Mouse (Mus musculus) telencephalon, adult 2 months (tissue): ENCODE measurements at regions not wholly inside any gene's neighbourhood (a gene's known extent, or its start where the extent isn't known, plus 50 kb on each side); places are given as distances from the start of the nearest gene placed in this dataset.

ENCODE experiments used
- DNase-seq: peaks from one replicate; pipeline ENCODE4 v3.0.0-alpha.2; 2011; ENCODE audit warnings: low read depth, low spot score

DNA sequence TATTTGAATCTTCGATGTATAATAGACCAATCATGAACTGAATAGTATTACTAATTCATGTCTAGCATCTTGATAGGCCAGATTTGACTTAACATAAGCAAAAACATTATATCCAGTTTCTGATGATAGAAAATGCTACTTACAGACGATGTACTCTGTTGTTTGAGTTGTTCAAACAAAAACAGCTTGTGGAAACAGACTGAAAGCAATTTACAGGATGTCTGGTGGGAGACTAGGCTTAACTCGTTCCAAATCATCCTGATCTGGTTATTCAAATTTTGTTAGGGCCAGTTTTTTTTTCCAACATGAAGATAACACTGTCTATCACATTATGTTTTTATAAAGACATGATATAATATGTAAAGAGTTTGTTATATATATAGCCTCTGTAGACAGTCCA is 369.4 kb upstream of the Igbp1b start:
- peak; percentile 12 for DNase-seq

DNA sequence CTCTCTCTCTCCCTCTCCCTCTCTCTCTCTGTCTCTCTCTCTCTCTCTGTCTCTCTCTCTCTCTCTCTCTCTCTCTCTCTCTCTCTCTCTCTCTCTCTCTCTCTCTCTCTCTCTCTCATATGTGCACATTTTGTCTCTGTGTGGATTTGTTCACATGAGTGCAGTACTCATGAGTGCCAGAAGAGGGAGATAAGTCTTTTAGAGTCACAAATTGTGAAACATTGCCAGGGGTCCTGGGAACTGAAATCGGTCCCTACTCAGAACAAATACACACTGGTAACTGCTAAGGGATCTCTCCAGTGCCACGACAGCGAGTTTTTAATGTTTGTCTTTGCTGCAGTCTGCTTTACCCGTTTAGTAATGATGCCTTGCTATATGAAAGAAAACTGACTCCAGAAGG is 356.2 kb upstream of the Igbp1b start:
- no peak for DNase-seq

DNA sequence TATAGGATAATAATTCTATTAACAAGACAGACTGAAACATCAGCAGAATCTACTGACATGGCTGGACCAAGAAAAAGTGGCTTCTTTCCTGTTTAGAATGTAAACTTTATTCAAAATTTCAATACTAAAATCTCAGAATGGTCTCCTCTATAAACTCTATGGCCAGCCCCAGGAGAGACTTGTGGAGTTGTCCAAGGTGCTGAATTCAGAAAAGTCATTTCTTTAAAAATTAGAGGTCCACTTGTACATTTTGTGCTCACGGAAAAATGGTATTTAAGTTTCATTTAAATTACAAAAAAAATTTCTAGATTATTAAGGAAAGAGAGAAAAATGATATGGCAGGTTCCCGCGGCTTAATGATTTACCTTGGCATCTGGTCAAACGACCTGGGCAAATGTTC is 352.2 kb upstream of the Igbp1b start:
- no peak for DNase-seq
